Comparison of ENCODE assay signal across 9 mouse cellular contexts in the genomic region with DNA sequence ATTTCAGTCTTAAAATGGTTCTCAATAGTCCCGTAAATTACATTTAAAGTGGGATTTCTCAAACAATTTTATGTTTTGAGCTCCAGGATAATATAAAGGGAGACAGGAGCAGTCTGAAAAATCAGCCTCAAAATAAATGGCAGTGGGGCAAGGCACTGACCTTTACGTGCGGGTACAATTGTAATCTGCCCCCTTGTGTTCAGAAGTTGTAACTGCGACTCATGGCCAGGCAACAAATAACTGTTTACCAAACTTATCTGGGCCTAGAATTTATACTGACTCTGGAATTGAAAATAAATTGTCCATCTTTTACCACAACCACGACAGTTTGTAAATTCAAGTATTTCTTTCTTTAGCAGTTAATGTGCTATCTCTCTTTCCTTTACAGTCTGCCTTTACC. TPM values are rescaled to one million over a fixed set of nuclear protein-coding genes. Genes with fewer than 3 reads are reported as not detected.
DNase-seq lines count a peak whose midpoint lies in the region; ATAC-seq and TF ChIP-seq lines count a peak whose summit lies in the region.
"Had no signal": no experiment of that assay in that cellular context is flagged by ENCODE, and none has a peak within 500 bp of the region (broad histone marks: within the 10 kb centered on the region; RNA-seq: fewer than 3 reads in every experiment).

No protein-coding gene starts in this region.

- H3K36me3 ChIP-seq in kidney, adult 2 months (ENCODE audit: control insufficient read depth, insufficient read depth, low read length): no peaks in the 10 kb centered on the region
- no peaks in the 10 kb centered on the region for H3K36me3 ChIP-seq in kidney, embryonic 14.5 days (ENCODE audit: control insufficient read depth, insufficient read depth, low read length)
- H3K36me3 ChIP-seq in embryonic facial prominence, embryonic 10.5 days (replicated peaks): no peaks in the 10 kb centered on the region

- no peak overlapping the region for H3K4me3 ChIP-seq in kidney, adult 2 months (ENCODE audit: insufficient read depth, low read depth, low read length)
- no peak overlapping the region for H3K4me3 ChIP-seq in kidney, embryonic 14.5 days (ENCODE audit: low read length)
- H3K4me3 ChIP-seq in embryonic facial prominence, embryonic 10.5 days: no peak overlapping the region

- TF ChIP-seq POLR2A in kidney, adult 2 months (IDR thresholded peaks at IDR 0.05; ENCODE audit: low read depth, low read length): no peak

- H3K4me1 ChIP-seq in kidney, adult 2 months (ENCODE audit: control insufficient read depth, insufficient read depth, low read length): no peaks in the 10 kb centered on the region
- H3K4me1 ChIP-seq in kidney, embryonic 14.5 days (ENCODE audit: control insufficient read depth, insufficient read depth, low read length): no peaks in the 10 kb centered on the region
- no peaks in the 10 kb centered on the region for H3K4me1 ChIP-seq in embryonic facial prominence, embryonic 10.5 days

- TF ChIP-seq CTCF in kidney, adult 2 months (conservative IDR thresholded peaks at IDR 0.05; ENCODE audit: insufficient read depth, insufficient read length, low read depth, low read length): peak; percentile 62

- intact Hi-C loops in left cerebral cortex, postnatal 14 days (cut with DNase I): no loop called here

- no peak overlapping the region for H3K27ac ChIP-seq in kidney, adult 2 months (ENCODE audit: insufficient read depth, low read depth, low read length)
- H3K27ac ChIP-seq in kidney, embryonic 14.5 days (ENCODE audit: low read depth, low read length): no peak overlapping the region
- no peak overlapping the region for H3K27ac ChIP-seq in embryonic facial prominence, embryonic 10.5 days (replicated peaks)

- no peak overlapping the region for H3K9ac ChIP-seq in kidney, embryonic 14.5 days (ENCODE audit: low read depth, low read length)

- H3K4me2 ChIP-seq in kidney, embryonic 14.5 days (replicated peaks; ENCODE audit: low read depth, low read length): no peak overlapping the region

- ATAC-seq in kidney, embryonic 14.5 days (ENCODE audit: low FRiP score, low TSS enrichment): no peak

- 16% methylated on average over 5 of the region's 5 CpGs for WGBS in kidney, adult 2 months
- 12% methylated on average over 5 of the region's 5 CpGs for WGBS in kidney, embryonic 14.5 days
- 13% methylated on average over 5 of the region's 5 CpGs for WGBS in embryonic facial prominence, embryonic 10.5 days

- H3K27me3 ChIP-seq in kidney, adult 2 months (replicated peaks; ENCODE audit: control insufficient read depth, insufficient read depth, low read length): no peaks in the 10 kb centered on the region
- H3K27me3 ChIP-seq in kidney, embryonic 14.5 days (ENCODE audit: control insufficient read depth, insufficient read depth, low read length): no peaks in the 10 kb centered on the region
- no peaks in the 10 kb centered on the region for H3K27me3 ChIP-seq in embryonic facial prominence, embryonic 10.5 days (replicated peaks; ENCODE audit: low read depth, poor library complexity, severe bottlenecking)

- peak; percentile 36 for DNase-seq in kidney, adult 2 months
- DNase-seq in A20 (ENCODE audit: low read depth, low spot score) (peak; percentile 34), ES-CJ7 (ENCODE audit: low read depth, low spot score) (peak; percentile 47)
- DNase-seq in embryonic facial prominence, embryonic 10.5 days (ENCODE audit: low spot score): peak; percentile 27
- no peak for DNase-seq in layer of hippocampus, adult 11-12 months (ENCODE audit: low spot score)
- no peak for DNase-seq in left cerebral cortex, postnatal 14 days (ENCODE audit: low spot score in 2 of 2)
- no peak for DNase-seq in right cerebral cortex, postnatal 4 days

- H3K9me3 ChIP-seq in kidney, embryonic 14.5 days (ENCODE audit: control insufficient read depth, low read length): no peaks in the 10 kb centered on the region
- H3K9me3 ChIP-seq in embryonic facial prominence, embryonic 10.5 days: no peaks in the 10 kb centered on the region

RNA-seq across cellular contexts. Expression of gene Krtap19-1, which starts 17.8 kb away (rescaled TPM):
- polyA plus RNA-seq in kidney, adult 2 months (2012; rRNA removed): not detected in 2 replicates
- not detected in 2 replicates for polyA plus RNA-seq in kidney, embryonic 14.5 days (2014; fragmentation: Nextera tagmentation; extraction: Ambion mirVana)
- polyA plus RNA-seq in embryonic facial prominence, embryonic 10.5 days (2016; fragmentation: Nextera tagmentation; extraction: Ambion mirVana): not detected in 2 replicates
- not detected for total RNA-seq in left cerebral cortex, postnatal 14 days (2021)
- polyA plus RNA-seq: gonadal fat pad, adult 2 months had no signal

RNA-seq across cellular contexts. Expression of gene Krtap19-2, which starts 22.6 kb away (rescaled TPM):
- not detected in 2 replicates for polyA plus RNA-seq in kidney, adult 2 months (2012; rRNA removed)
- polyA plus RNA-seq in kidney, embryonic 14.5 days (2014; fragmentation: Nextera tagmentation; extraction: Ambion mirVana): not detected in 2 replicates
- polyA plus RNA-seq in embryonic facial prominence, embryonic 10.5 days (2016; fragmentation: Nextera tagmentation; extraction: Ambion mirVana): not detected in 2 replicates
- total RNA-seq in left cerebral cortex, postnatal 14 days (2021): not detected
- polyA plus RNA-seq: gonadal fat pad, adult 2 months had no signal

RNA-seq across cellular contexts. Expression of gene Krtap14, which starts 25.5 kb away (rescaled TPM):
- polyA plus RNA-seq in kidney, adult 2 months (2012; rRNA removed): not detected in 2 replicates
- polyA plus RNA-seq in kidney, embryonic 14.5 days (2014; fragmentation: Nextera tagmentation; extraction: Ambion mirVana): not detected in 2 replicates
- not detected in 2 replicates for polyA plus RNA-seq in embryonic facial prominence, embryonic 10.5 days (2016; fragmentation: Nextera tagmentation; extraction: Ambion mirVana)
- not detected for total RNA-seq in left cerebral cortex, postnatal 14 days (2021)
- polyA plus RNA-seq: gonadal fat pad, adult 2 months had no signal

RNA-seq across cellular contexts. Expression of gene Krtap19-3, which starts 26.4 kb away (rescaled TPM):
- not detected in 2 replicates for polyA plus RNA-seq in kidney, adult 2 months (2012; rRNA removed)
- not detected in 2 replicates for polyA plus RNA-seq in kidney, embryonic 14.5 days (2014; fragmentation: Nextera tagmentation; extraction: Ambion mirVana)
- polyA plus RNA-seq in embryonic facial prominence, embryonic 10.5 days (2016; fragmentation: Nextera tagmentation; extraction: Ambion mirVana): not detected in 2 replicates
- total RNA-seq in left cerebral cortex, postnatal 14 days (2021): not detected
- polyA plus RNA-seq: gonadal fat pad, adult 2 months had no signal

RNA-seq across cellular contexts. Expression of gene Krtap15, which starts 31.4 kb away (rescaled TPM):
- polyA plus RNA-seq in kidney, adult 2 months (2012; rRNA removed): not detected in 2 replicates
- polyA plus RNA-seq in kidney, embryonic 14.5 days (2014; fragmentation: Nextera tagmentation; extraction: Ambion mirVana): not detected in 2 replicates
- polyA plus RNA-seq in embryonic facial prominence, embryonic 10.5 days (2016; fragmentation: Nextera tagmentation; extraction: Ambion mirVana): not detected in 2 replicates
- total RNA-seq in left cerebral cortex, postnatal 14 days (2021): not detected
- polyA plus RNA-seq: gonadal fat pad, adult 2 months had no signal

Comparison
In these comparisons a context has a peak if more than half of its experiments do, and no peak if none do; other contexts are left out.
1. DNase-seq: peak in kidney, adult 2 months (single experiment), A20 (single experiment), ES-CJ7 (single experiment) and embryonic facial prominence, embryonic 10.5 days (single experiment); none in layer of hippocampus, adult 11-12 months (single experiment), left cerebral cortex, postnatal 14 days (0 of 2) and right cerebral cortex, postnatal 4 days (single experiment).